Mouse (Mus musculus): ENCODE data around the gene Fcmr. TPM values are rescaled to one million over a fixed set of nuclear protein-coding genes. Genes with fewer than 3 reads are reported as not detected.
A peak's percentile ranks its signal among the peaks of the same experiment; 100 is the strongest.

Fcmr gene
- polyA plus RNA-seq, 1 experiment from 2014 or later = 1.1 TPM

DNA sequence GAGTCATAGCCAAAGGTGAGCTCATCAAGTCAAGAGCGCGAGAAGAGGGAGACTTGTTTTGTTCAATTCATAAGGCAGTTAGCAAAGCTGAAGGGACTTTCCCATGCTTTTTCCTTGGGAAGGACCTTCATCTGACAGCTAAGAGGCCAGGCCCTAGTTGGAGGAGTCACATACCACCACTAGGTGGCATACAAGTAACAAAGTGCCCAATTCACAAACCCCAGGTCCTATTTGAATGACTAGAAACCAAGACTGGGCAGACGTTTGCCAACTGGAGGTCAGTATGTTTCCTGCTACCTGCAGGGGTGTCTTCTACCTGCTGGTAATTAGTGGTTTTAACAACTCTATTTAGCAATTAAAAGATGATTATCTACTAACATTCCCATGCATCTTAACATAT is 9.7 kb downstream of the Fcmr start:
- Histone ChIP-seq H3K9me3 (replicated peaks) (no peaks in the 10 kb centered on the region), H3K27me3 (replicated peaks) (peaks cover 15% of the 10 kb centered on the region), H3K27ac (replicated peaks) (no peak overlapping the region), H3K4me2 (no peak overlapping the region), H3K4me3 (replicated peaks) (no peak overlapping the region), H3K9ac (replicated peaks) (no peak overlapping the region), H3K4me1 (peaks cover 11% of the 10 kb centered on the region), H3K36me3 (no peaks in the 10 kb centered on the region)
- ATAC-seq (ENCODE audit: low FRiP score) = peak; percentile 56; the same call in 1 of the 2 replicates
- 45% methylated on average over 3 of the region's 3 CpGs for WGBS

DNA sequence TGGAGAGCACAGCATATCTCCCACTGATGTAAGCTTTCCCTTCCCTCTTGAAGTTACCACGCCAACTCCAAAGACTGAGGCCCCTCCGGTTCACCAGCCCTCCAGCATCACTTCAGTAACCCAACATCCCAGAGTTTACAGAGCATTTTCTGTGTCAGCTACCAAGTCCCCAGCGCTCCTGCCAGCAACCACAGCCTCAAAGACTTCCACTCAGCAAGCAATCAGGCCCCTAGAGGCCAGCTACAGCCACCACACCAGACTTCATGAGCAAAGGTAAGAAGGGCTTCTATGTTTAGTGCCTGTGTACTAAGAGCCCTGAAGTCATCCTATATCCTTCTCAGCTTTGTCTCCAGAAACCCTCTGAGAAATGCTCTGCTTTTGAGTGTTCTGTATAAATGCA is 10.4 kb downstream of the Fcmr start:
- Histone ChIP-seq H3K4me3 (replicated peaks) (no peak overlapping the region), H3K9ac (replicated peaks) (no peak overlapping the region), H3K27me3 (replicated peaks) (peaks cover 19% of the 10 kb centered on the region), H3K27ac (replicated peaks) (no peak overlapping the region), H3K36me3 (no peaks in the 10 kb centered on the region), H3K9me3 (replicated peaks) (no peaks in the 10 kb centered on the region), H3K4me2 (no peak overlapping the region), H3K4me1 (peaks cover 11% of the 10 kb centered on the region)
- 76% methylated on average over 3 of the region's 3 CpGs for WGBS
- no peak for ATAC-seq (ENCODE audit: low FRiP score)

DNA sequence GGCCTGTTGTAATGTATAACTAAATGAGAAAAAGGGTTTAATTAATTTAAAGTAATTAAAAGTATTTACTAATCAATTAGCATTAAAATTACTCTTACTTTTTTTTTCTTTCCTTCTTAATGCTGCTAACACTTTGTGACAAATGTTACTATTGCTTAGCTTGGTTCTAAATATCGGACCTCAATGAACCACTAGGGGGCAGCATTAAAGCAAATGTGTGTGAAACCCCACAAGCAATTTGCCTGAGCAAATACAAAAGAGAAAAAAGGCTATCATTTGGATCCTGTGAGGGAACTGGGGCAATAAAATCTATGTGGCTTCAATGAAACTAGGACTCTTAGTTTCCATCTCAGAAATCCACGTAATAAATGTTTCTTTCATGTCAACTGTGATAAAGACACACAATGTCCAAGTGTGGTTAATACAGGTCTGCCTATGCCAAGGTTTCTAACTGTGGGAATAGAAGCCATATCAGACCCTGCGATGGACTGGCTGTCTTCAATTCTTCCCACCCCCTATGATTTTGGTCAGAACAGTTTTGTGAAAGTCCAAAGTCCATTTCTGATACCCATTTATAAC is 11.6 kb downstream of the Fcmr start:
- Histone ChIP-seq H3K27me3 (replicated peaks) (peaks cover 21% of the 10 kb centered on the region), H3K4me3 (replicated peaks) (no peak overlapping the region), H3K4me1 (peaks cover 11% of the 10 kb centered on the region), H3K9ac (replicated peaks) (no peak overlapping the region), H3K27ac (replicated peaks) (no peak overlapping the region), H3K36me3 (no peaks in the 10 kb centered on the region), H3K4me2 (no peak overlapping the region), H3K9me3 (replicated peaks) (no peaks in the 10 kb centered on the region)
- 22% methylated on average over 3 of the region's 3 CpGs for WGBS
- no peak for ATAC-seq (ENCODE audit: low FRiP score)

DNA sequence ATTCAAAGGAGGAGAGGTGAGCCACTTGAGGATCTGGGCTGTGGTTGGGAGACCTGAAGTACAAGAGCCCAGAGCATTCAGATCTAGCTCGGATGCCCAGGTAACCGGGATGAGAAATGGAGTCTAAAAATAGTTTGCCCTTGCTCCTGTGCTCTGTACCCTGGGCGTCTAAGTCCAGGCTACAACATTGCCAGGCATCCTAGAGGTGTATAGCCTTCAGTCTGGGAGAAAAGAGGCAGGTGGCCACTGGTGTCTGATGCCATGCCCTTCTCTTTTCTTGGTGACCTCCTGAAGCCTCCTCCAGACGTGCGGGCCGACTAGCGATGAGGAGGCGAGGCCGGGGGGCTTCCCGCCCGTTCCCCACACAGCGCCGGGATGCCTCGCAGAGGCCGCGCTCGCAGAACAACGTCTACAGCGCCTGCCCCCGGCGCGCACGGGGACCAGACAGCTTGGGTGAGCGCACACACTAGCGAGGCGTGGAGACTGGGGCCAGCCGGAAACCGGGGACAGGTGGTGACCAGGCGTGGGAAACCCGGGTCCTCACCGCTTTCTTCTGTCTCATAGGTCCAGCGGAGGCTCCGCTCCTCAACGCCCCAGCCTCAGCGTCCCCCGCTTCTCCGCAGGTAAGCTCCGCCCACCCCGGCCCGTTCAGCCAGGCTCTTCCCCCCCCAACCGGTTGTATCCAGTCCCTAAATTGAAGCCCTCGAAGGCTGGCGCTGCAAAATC is 12.6 kb downstream of the Fcmr start:
- H3K27ac ChIP-seq (replicated peaks) = no peak overlapping the region
- peak overlapping the region; percentile 47 for H3K9ac ChIP-seq (replicated peaks)
- H3K4me3 ChIP-seq (replicated peaks) = peak overlapping the region; percentile 45
- no peaks in the 10 kb centered on the region for H3K9me3 ChIP-seq (replicated peaks)
- H3K4me1 ChIP-seq = peaks cover 11% of the 10 kb centered on the region
- ATAC-seq (ENCODE audit: low FRiP score) = peak; percentile 83
- H3K27me3 ChIP-seq (replicated peaks) = peaks cover 21% of the 10 kb centered on the region
- H3K36me3 ChIP-seq = no peaks in the 10 kb centered on the region
- peak overlapping the region; percentile 70 for H3K4me2 ChIP-seq
- WGBS = 3% methylated on average over 43 of the region's 43 CpGs

DNA sequence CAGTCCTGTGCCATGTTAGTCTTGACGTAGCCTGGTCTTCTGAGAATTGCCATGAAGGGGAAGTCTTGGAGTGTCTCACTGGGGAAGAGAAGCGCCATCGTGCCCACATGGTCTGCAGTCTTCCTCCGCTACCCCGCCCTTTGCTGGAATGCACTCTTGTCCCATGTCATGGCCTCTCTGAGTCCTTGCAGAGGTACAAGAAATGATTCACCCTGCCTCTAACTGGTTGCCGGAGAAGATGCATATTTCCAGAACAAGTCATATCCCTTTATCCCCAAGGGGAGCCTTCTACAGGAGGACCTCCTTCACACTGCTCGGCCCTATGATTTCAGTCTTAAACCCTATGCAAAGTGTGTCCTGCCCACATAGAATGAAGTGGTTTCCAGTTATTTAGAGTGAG is 14.5 kb downstream of the Fcmr start:
- Histone ChIP-seq H3K4me2 (no peak overlapping the region), H3K27me3 (replicated peaks) (peaks cover 21% of the 10 kb centered on the region), H3K4me3 (replicated peaks) (no peak overlapping the region), H3K9me3 (replicated peaks) (no peaks in the 10 kb centered on the region), H3K4me1 (peaks cover 11% of the 10 kb centered on the region), H3K36me3 (no peaks in the 10 kb centered on the region), H3K27ac (replicated peaks) (no peak overlapping the region), H3K9ac (replicated peaks) (no peak overlapping the region)
- no peak for ATAC-seq (ENCODE audit: low FRiP score)
- 93% methylated on average over 7 of the region's 7 CpGs for WGBS

DNA sequence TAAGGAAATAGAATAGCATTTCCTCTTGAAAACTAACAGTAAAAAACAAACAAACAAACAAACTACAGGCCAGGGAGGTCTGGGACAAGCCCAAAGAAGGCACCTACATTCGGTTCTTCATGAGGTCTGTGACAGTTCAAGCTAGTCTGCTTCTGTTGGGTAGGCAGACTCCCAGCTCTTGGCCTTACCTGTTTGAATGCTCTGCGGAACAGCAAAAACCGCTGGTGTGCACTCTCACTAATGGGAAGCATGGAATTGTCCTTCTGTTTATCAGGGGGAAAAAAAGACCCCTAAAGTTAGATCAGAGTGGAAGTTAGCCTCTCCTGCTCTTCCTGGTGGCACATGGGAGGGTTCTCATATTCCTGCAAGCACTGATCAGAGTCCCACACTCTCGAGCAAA is 17.7 kb downstream of the Fcmr start:
- Histone ChIP-seq H3K9ac (replicated peaks) (no peak overlapping the region), H3K36me3 (no peaks in the 10 kb centered on the region), H3K27ac (replicated peaks) (no peak overlapping the region), H3K9me3 (replicated peaks) (no peaks in the 10 kb centered on the region), H3K4me3 (replicated peaks) (no peak overlapping the region), H3K4me1 (peaks cover 4% of the 10 kb centered on the region), H3K4me2 (no peak overlapping the region), H3K27me3 (replicated peaks) (peaks cover 13% of the 10 kb centered on the region)
- no peak for ATAC-seq (ENCODE audit: low FRiP score)
- 94% methylated on average over 4 of the region's 4 CpGs for WGBS

DNA sequence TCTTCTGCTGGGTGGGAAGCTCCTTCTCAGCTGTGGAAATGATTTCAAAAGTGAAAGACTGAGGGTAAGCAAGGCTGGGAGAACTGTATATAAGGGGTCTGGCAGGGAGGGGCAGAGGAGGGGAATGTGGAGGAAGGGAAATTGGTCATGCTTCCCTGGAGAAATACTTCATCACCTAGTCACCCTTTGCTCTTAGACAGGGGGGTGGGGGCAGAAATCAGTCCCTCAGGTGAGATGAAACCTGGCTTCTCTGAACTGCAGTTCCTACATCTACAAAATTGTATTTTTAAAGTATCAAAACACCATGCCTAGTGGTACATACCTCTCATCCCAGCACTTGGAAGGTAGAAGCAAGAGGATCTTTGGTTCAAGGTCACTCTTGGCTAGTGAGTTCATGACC is 21.9 kb downstream of the Fcmr start, which contains the start of gene Il24:
Gene Il24 (minus strand): TSS at position 101 of the 400 bp plus-strand sequence.
- H3K27ac ChIP-seq (replicated peaks) = no peak within 1 kb of the TSS
- no peak within 1 kb of the TSS for H3K9ac ChIP-seq (replicated peaks)
- H3K4me3 ChIP-seq (replicated peaks) = no peak within 1 kb of the TSS
- H3K9me3 ChIP-seq (replicated peaks) = no peaks in the 10 kb centered on the region
- no peaks in the 10 kb centered on the region for H3K36me3 ChIP-seq
- H3K4me1 ChIP-seq = no peaks in the 10 kb centered on the region
- no peaks in the 10 kb centered on the region for H3K27me3 ChIP-seq (replicated peaks)
- no peak for ATAC-seq (ENCODE audit: low FRiP score)
- no peak within 1 kb of the TSS for H3K4me2 ChIP-seq

DNA sequence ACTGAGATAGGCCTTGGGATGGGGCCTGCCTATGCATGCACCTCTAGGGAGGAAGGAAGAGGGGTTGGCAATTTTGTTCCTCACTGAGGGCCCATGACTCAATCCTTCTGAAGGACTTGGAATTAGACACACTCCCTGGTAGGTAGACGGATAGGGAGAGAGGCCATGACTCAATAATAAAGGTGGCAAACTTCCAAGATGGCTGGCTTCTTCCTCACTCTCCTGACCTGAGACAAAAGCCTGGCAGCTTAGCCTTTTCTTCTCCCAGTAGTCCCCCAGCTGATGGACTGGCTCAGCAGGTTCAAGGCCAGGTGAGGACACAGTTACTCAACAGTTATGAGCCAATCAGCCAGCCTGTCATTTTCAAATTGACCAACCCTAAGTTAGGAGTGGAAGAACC is 27.0 kb downstream of the Fcmr start:
- Histone ChIP-seq H3K36me3 (no peaks in the 10 kb centered on the region), H3K27ac (replicated peaks) (no peak overlapping the region), H3K4me2 (no peak overlapping the region), H3K27me3 (replicated peaks) (no peaks in the 10 kb centered on the region), H3K9ac (replicated peaks) (no peak overlapping the region), H3K4me1 (no peaks in the 10 kb centered on the region), H3K9me3 (replicated peaks) (no peaks in the 10 kb centered on the region), H3K4me3 (replicated peaks) (no peak overlapping the region)
- no peak for ATAC-seq (ENCODE audit: low FRiP score)
- 73% methylated on average over 1 of the region's 1 CpGs for WGBS

DNA sequence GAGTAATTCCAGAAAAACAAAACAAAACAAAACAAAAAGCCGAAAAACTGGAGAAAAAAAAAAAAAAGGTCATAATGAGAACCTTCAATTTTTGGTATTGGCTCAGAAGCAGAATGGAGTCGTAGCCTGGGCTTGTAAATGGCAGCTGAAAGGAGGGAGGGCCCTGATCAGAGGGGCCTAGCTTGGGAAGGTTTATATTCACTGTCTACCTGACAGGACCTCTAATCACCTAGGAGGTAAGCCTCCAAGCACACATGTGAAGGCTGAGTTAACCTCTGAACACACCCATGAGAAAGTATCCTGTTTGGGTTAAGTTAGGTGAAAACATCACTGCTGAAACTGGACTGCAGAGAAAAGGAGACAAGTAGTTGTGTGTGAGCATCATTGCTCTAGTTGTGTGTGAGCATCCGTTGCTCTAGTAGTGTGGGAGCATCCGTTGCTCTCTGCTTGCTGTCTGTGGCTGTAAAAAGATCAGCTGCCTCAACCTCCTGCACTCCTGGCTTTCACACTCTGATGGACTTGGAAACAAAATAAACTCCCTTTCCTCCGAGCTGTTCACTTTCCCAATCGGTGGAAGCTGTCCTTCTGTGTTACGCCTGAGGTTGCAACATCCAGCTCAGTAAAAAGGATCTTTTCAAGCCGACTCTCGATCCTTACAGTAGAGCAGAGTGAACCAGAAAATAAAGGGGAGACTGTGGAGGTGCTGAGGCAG is 28.0 kb downstream of the Fcmr start:
- WGBS = 75% methylated on average over 9 of the region's 9 CpGs

DNA sequence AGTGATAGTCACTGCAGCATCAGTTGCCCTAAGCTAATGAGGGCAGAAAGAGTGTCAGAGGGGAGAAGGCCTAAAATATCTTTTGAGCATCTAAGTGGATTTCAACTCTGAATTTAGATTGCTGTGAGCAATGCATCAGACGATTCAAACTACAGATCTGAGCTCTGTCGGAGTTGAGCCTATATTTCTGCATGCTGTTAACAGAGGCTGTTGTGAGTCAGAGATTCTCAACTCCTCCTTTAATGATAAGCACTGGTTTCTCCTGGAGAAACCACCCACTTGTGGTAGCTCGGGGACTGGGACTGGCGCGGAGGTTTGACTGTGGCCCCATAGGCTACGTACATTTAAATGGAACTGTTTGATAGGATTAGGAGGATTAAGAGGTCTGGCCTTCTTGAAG is 29.0 kb downstream of the Fcmr start:
- no peaks in the 10 kb centered on the region for H3K4me1 ChIP-seq
- no peak overlapping the region for H3K4me2 ChIP-seq
- no peak for ATAC-seq (ENCODE audit: low FRiP score)
- H3K36me3 ChIP-seq = no peaks in the 10 kb centered on the region
- H3K9ac ChIP-seq (replicated peaks) = no peak overlapping the region
- no peak overlapping the region for H3K27ac ChIP-seq (replicated peaks)
- WGBS = 78% methylated on average over 6 of the region's 6 CpGs
- H3K9me3 ChIP-seq (replicated peaks) = no peaks in the 10 kb centered on the region
- no peak overlapping the region for H3K4me3 ChIP-seq (replicated peaks)
- H3K27me3 ChIP-seq (replicated peaks) = no peaks in the 10 kb centered on the region

More for the DNA sequence above, 28.0 kb downstream of the Fcmr start:
- no peak for ATAC-seq (ENCODE audit: low FRiP score)
- Histone ChIP-seq H3K4me1 (no peaks in the 10 kb centered on the region), H3K27ac (replicated peaks) (no peak overlapping the region), H3K4me3 (replicated peaks) (no peak overlapping the region), H3K4me2 (no peak overlapping the region), H3K9me3 (replicated peaks) (no peaks in the 10 kb centered on the region), H3K36me3 (no peaks in the 10 kb centered on the region), H3K27me3 (replicated peaks) (no peaks in the 10 kb centered on the region), H3K9ac (replicated peaks) (no peak overlapping the region)

DNA sequence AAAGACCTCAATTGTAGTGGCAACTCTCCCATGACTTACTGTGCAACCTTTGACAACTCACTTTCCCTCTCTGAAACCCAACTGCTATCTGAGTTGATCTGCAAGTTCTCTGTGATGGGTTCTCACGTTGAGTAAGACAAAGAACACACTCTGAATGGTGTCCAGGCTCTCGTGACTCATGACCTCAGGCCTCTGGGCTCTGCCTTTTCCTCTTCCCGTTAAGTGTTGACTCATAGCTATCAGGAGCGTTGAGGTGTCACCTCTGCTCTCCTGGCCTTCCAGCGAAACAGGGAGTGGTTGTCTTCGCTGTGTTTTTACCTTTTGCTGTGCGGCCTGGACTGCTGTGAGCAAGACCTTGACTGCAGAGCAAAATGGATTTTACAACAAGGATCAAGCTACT is 37.0 kb downstream of the Fcmr start:
- H3K27me3 ChIP-seq (replicated peaks) = no peaks in the 10 kb centered on the region
- no peak for ATAC-seq (ENCODE audit: low FRiP score)
- no peak overlapping the region for H3K4me3 ChIP-seq (replicated peaks)
- no peaks in the 10 kb centered on the region for H3K4me1 ChIP-seq
- 88% methylated on average over 7 of the region's 7 CpGs for WGBS
- no peaks in the 10 kb centered on the region for H3K9me3 ChIP-seq (replicated peaks)
- H3K36me3 ChIP-seq = no peaks in the 10 kb centered on the region
- H3K9ac ChIP-seq (replicated peaks) = no peak overlapping the region
- no peak overlapping the region for H3K27ac ChIP-seq (replicated peaks)
- H3K4me2 ChIP-seq = no peak overlapping the region

DNA sequence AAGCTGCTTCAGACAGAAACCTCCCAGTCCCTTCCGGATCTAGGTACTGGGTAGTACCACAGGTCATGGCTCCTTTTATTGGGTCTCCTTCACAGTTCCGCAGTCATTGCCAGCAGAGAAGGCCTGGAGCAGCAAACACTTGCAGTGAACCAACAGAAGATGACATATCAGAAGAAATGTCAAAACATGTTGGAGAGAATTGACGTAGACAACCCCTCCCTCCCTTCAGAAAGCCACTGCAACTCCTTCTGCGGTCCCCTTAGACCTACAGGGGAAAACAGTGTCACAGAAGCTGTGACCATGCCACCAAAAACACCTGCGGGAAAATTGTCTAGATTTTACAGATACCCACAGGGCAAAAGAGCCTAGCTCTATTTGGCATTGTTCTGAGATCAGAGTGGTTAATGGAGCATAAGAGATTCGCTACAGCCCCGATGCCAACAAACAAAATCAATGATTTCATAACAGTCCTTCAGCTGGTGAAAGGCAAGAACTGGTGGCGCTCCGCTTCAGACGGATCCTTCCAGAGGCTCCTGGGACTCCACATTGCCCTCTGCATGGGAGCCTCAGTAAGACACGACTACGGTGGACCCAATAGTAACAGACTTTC is 46.0 kb downstream of the Fcmr start, which contains the start of gene Il20:
Gene Il20 (minus strand): TSS at position 51 of the 610 bp plus-strand sequence.
- Histone ChIP-seq H3K4me3 (replicated peaks) (no peak within 1 kb of the TSS), H3K9ac (replicated peaks) (no peak within 1 kb of the TSS), H3K4me2 (no peak within 1 kb of the TSS), H3K27me3 (replicated peaks) (no peaks in the 10 kb centered on the region), H3K9me3 (replicated peaks) (no peaks in the 10 kb centered on the region), H3K27ac (replicated peaks) (no peak within 1 kb of the TSS), H3K36me3 (no peaks in the 10 kb centered on the region), H3K4me1 (no peaks in the 10 kb centered on the region)
- ATAC-seq (ENCODE audit: low FRiP score) = no peak
- WGBS = 74% methylated on average over 12 of the region's 12 CpGs
